ENCODE assay signal across 8 mouse cellular contexts in the genomic region with DNA sequence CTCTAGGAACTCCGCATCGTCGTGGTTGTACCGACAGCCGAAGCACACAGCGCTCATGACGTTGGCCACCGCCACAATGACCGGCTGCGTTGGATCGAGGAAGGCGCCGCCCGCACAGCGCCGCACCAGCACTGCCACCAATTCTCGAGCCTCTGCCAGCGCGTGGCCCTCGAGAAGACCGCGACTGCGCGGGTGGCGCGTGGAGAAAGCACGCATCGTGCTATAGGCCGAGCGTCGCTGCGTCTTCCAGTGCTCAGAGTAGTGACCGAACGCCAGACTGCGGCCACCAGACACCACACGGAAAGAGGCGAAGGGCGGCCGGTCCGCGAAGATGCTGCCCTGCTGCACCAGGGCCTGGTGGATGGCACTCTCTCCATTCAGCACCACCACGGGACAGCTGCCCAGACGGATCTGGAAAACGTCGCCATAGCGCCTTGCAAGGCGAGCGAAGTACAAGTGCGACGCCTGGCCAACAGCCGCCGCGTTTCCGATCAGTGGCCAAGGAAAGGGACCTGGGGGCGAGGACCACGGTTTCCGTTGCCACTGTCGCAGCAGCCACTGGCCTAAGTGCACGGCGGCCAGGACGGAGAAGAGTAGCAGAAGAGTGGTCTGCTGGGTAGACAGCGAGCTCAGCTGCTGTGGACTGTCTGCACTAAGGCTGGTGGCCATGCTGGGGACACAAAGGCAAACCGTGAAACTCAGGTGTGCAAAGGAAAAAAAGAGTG. TPM values are rescaled to one million over a fixed set of nuclear protein-coding genes. Genes with fewer than 3 reads are reported as not detected.
DNase-seq lines count a peak whose midpoint lies in the region; ATAC-seq and TF ChIP-seq lines count a peak whose summit lies in the region.

No protein-coding gene starts in this region.

- TF ChIP-seq CTCF in thymus, adult 2 months (IDR thresholded peaks at IDR 0.05; ENCODE audit: borderline replicate concordance, control insufficient read depth, extremely low read depth, insufficient read depth, low read length, poor library complexity): no peak

- no peaks in the 10 kb centered on the region for H3K9me3 ChIP-seq in heart, embryonic 12.5 days (replicated peaks)
- no peaks in the 10 kb centered on the region for H3K9me3 ChIP-seq in limb, embryonic 10.5 days (replicated peaks)
- no peaks in the 10 kb centered on the region for H3K9me3 ChIP-seq in midbrain, embryonic 16.5 days (replicated peaks; ENCODE audit: control insufficient read depth, low read length, poor library complexity, severe bottlenecking)

- no peak for TF ChIP-seq POLR2A in thymus, adult 2 months (IDR thresholded peaks at IDR 0.05; ENCODE audit: control insufficient read depth, extremely low read depth, insufficient read depth, low read length, poor library complexity)

- H3K27ac ChIP-seq in thymus, adult 2 months (ENCODE audit: control insufficient read depth, insufficient read depth, low read length): no peak overlapping the region
- H3K27ac ChIP-seq in heart, embryonic 12.5 days (ENCODE audit: poor library complexity, severe bottlenecking): no peak overlapping the region
- peak overlapping the region; percentile 85 for H3K27ac ChIP-seq in limb, embryonic 10.5 days
- H3K27ac ChIP-seq in midbrain, embryonic 16.5 days (ENCODE audit: low read length): no peak overlapping the region

- peak overlapping the region; percentile 44; the same call in 1 of the 2 replicates for H3K9ac ChIP-seq in heart, embryonic 12.5 days
- H3K9ac ChIP-seq in midbrain, embryonic 16.5 days (ENCODE audit: low read depth, low read length): peak overlapping the region; percentile 62

- peaks cover 26% of the 10 kb centered on the region for H3K4me1 ChIP-seq in thymus, adult 2 months (replicated peaks; ENCODE audit: control insufficient read depth, insufficient read depth, low read length)
- peaks cover 27% of the 10 kb centered on the region for H3K4me1 ChIP-seq in heart, embryonic 12.5 days (replicated peaks)
- H3K4me1 ChIP-seq in limb, embryonic 10.5 days: peaks cover 43% of the 10 kb centered on the region
- H3K4me1 ChIP-seq in midbrain, embryonic 16.5 days (ENCODE audit: control insufficient read depth, insufficient read depth, low read length): peaks cover 27% of the 10 kb centered on the region

- WGBS in thymus, adult 2 months: 4% methylated on average over 63 of the region's 63 CpGs
- under 1% methylated on average over 63 of the region's 63 CpGs for WGBS in heart, embryonic 12.5 days
- under 1% methylated on average over 63 of the region's 63 CpGs for WGBS in limb, embryonic 10.5 days
- under 1% methylated on average over 63 of the region's 63 CpGs for WGBS in midbrain, embryonic 16.5 days

- H3K4me2 ChIP-seq in heart, embryonic 12.5 days: peak overlapping the region; percentile 91
- H3K4me2 ChIP-seq in midbrain, embryonic 16.5 days (ENCODE audit: low read length): peak overlapping the region; percentile 95

- H3K4me3 ChIP-seq in thymus, adult 2 months (ENCODE audit: control insufficient read depth, insufficient read depth, low read length): peak overlapping the region; percentile 7; the same call in 1 of the 2 replicates
- peak overlapping the region; percentile 56 for H3K4me3 ChIP-seq in heart, embryonic 12.5 days
- H3K4me3 ChIP-seq in limb, embryonic 10.5 days: peak overlapping the region; percentile 55
- peak overlapping the region; percentile 52 for H3K4me3 ChIP-seq in midbrain, embryonic 16.5 days (ENCODE audit: low read depth, low read length)

- ATAC-seq in CD4-positive, CD25-positive, alpha-beta regulatory T cell, adult 4 months: no peak
- no peak for ATAC-seq in heart, embryonic 12.5 days (ENCODE audit: insufficient number of reproducible peaks, low FRiP score)
- ATAC-seq in midbrain, embryonic 16.5 days: peak; percentile 63
- no peak for ATAC-seq in erythroblast, adult 5-6 weeks (replicated peaks; ENCODE audit: low FRiP score, poor library complexity, severe bottlenecking)

- no peaks in the 10 kb centered on the region for H3K36me3 ChIP-seq in thymus, adult 2 months (ENCODE audit: control insufficient read depth, insufficient read depth, low read length)
- no peaks in the 10 kb centered on the region for H3K36me3 ChIP-seq in heart, embryonic 12.5 days
- no peaks in the 10 kb centered on the region for H3K36me3 ChIP-seq in limb, embryonic 10.5 days
- H3K36me3 ChIP-seq in midbrain, embryonic 16.5 days (ENCODE audit: control insufficient read depth, insufficient read depth, low read length): no peaks in the 10 kb centered on the region

- DNase-seq in CD4-positive, CD25-positive, alpha-beta regulatory T cell, adult 2 months (ENCODE audit: low read depth, low spot score): peak; percentile 8
- no peak for DNase-seq in thymus, adult 2 months
- DNase-seq in thymus, postnatal 36 days: no peak
- DNase-seq in limb, embryonic 10.5 days (ENCODE audit: low spot score): peak; percentile 74

- peaks cover 27% of the 10 kb centered on the region for H3K27me3 ChIP-seq in thymus, adult 2 months (ENCODE audit: control insufficient read depth, insufficient read depth, low read length)
- H3K27me3 ChIP-seq in heart, embryonic 12.5 days (replicated peaks): peaks cover 69% of the 10 kb centered on the region
- peaks cover 74% of the 10 kb centered on the region for H3K27me3 ChIP-seq in limb, embryonic 10.5 days (ENCODE audit: low read depth, poor library complexity, severe bottlenecking)
- H3K27me3 ChIP-seq in midbrain, embryonic 16.5 days (ENCODE audit: control insufficient read depth, insufficient read depth, low read depth, low read length): peaks cover 47% of the 10 kb centered on the region

RNA-seq across cellular contexts. Expression of a gene that starts 1.1 kb away (rescaled TPM):
- not detected for polyA plus RNA-seq in CD4-positive, CD25-positive, alpha-beta regulatory T cell, adult 4 months (2017; shearing (Covaris generic))
- 12.2 and 14.1 TPM in 2 replicates for polyA plus RNA-seq in thymus, adult 2 months (2012; rRNA removed)
- polyA plus RNA-seq in heart, embryonic 12.5 days (2016; fragmentation: Nextera tagmentation; extraction: Ambion mirVana): 1.4 and 1.5 TPM in 2 replicates
- polyA plus RNA-seq in limb, embryonic 10.5 days (2016; fragmentation: Nextera tagmentation; extraction: Ambion mirVana): 5.0 and 7.5 TPM in 2 replicates
- 4.8 and 5.0 TPM in 2 replicates for polyA plus RNA-seq in midbrain, embryonic 16.5 days (2015; fragmentation: Nextera tagmentation; extraction: Ambion mirVana)
- 0.63 TPM in 1 of 2 replicates, not detected in the other for total RNA-seq in erythroblast, adult 5-6 weeks (2015; ENCODE audit: low replicate concordance)
- total RNA-seq in erythroblast, adult 5-6 weeks (2017; ENCODE audit: low replicate concordance): 0.28 and 0.43 TPM in 2 replicates

Comparison
In these comparisons a context has a peak if more than half of its experiments do, and no peak if none do; other contexts are left out.
1. DNase-seq: peak in CD4-positive, CD25-positive, alpha-beta regulatory T cell, adult 2 months (single experiment) and limb, embryonic 10.5 days (single experiment); none in thymus, adult 2 months (single experiment) and thymus, postnatal 36 days (0 of 2).
2. Peak in every context shown above with its lines, with median percentiles within 50 percentile points of each other: H3K4me3 ChIP-seq.